Mouse (Mus musculus) kidney, adult 2 months (tissue): ENCODE data around the gene Senp7. TPM values are rescaled to one million over a fixed set of nuclear protein-coding genes. Genes with fewer than 3 reads are reported as not detected.
"Not testable (repeated sequence)": the region's sequence is repeated elsewhere in the genome, so short reads cannot be mapped to it uniquely, and the experiment has no call there.

ENCODE experiments used
- DNase-seq: peaks from one replicate; pipeline ENCODE4 v3.0.0; 2021
- H3K27ac ChIP-seq: fragments of 200-500 bp; 2 replicates; pipeline ENCODE4 v1.5.1; 2012; ENCODE audit warnings: low read depth, low read length, control low read depth, inconsistent platforms; ENCODE audit not compliant: insufficient read depth
- H3K27me3 ChIP-seq: fragments of 200-500 bp; replicated peaks from 2 replicates; pipeline ENCODE4 v1.6.1; 2012; ENCODE audit warnings: mild to moderate bottlenecking, moderate library complexity, low read length, inconsistent platforms; ENCODE audit not compliant: control insufficient read depth, insufficient read depth
- H3K36me3 ChIP-seq: fragments of 200-500 bp; 2 replicates; pipeline ENCODE4 v1.6.1; 2012; ENCODE audit warnings: mild to moderate bottlenecking, moderate library complexity, low read length, inconsistent platforms; ENCODE audit not compliant: control insufficient read depth, insufficient read depth
- H3K4me1 ChIP-seq: fragments of 200-500 bp; 2 replicates; pipeline ENCODE4 v1.6.1; 2011; ENCODE audit warnings: low read length; ENCODE audit not compliant: control insufficient read depth, insufficient read depth
- H3K4me3 ChIP-seq: fragments of 200-500 bp; 2 replicates; pipeline ENCODE4 v1.5.1; 2011; ENCODE audit warnings: mild to moderate bottlenecking, low read depth, low read length, control low read depth; ENCODE audit not compliant: insufficient read depth
- CTCF ChIP-seq: fragments of 200-500 bp; conservative IDR thresholded peaks from 2 replicates; pipeline ENCODE4 v1.5.1; 2011; ENCODE audit warnings: low read depth, mild to moderate bottlenecking, control low read depth, low read length, moderate library complexity, mixed read lengths; ENCODE audit not compliant: insufficient read depth, insufficient read length
- POLR2A ChIP-seq: fragments of 200-500 bp; IDR thresholded peaks from one replicate; pipeline ENCODE4 v1.6.1; 2011; ENCODE audit warnings: low read depth, low read length, control low read depth
- WGBS: fragments of 180-500 bp; shearing (Covaris S2); methylation state at CpG from one replicate; pipeline ENCODE4 v1.1.7; 2018; 5-methylcytosine and 5-hydroxymethylcytosine counted together
- polyA plus RNA-seq: library from polyadenylated mRNA; depleted of rRNA; stranded (reverse); fragments of >200 nt; gene quantifications from 2 replicates; pipeline ENCODE4 v1.2.3, GENCODE M21; 2012

The Senp7 gene
- polyA plus RNA-seq, 1 experiment = 3.1 TPM

DNA sequence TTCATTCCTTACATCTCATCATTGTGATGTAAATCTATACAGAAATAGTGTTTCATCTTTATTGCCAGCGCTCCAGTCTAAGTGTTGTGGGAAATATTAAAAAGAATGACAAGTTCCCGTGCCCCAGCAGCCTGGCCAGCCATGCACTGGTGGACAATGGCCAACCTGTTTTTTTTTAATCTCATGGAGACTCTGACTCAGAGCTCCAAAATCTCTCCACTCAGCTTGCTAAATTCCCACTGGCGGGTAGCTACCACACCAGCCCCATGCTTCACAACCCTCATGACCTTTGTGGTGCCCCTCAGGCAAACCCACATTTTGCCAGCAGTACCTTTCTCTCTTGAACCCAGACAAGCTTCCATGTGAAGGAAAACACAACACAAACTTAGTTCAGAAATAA lies 67.6 kb downstream of the Senp7 start:
- no peak overlapping the region for H3K4me3 ChIP-seq
- no peak overlapping the region for H3K27ac ChIP-seq
- WGBS = 84% methylated on average over 3 of the region's 3 CpGs
- H3K36me3 ChIP-seq = peaks cover 4% of the 10 kb centered on the region
- H3K4me1 ChIP-seq = no peaks in the 10 kb centered on the region
- no peaks in the 10 kb centered on the region for H3K27me3 ChIP-seq
- DNase-seq = no peak
- TF ChIP-seq POLR2A (no peak), CTCF (no peak)

- H3K27me3 ChIP-seq = no peaks in the 10 kb centered on the region
- H3K36me3 ChIP-seq = peaks cover 4% of the 10 kb centered on the region
- H3K4me1 ChIP-seq = no peaks in the 10 kb centered on the region
- 94% methylated on average over 5 of the region's 5 CpGs for WGBS
- no peak for TF ChIP-seq CTCF
- no peak for TF ChIP-seq POLR2A
- no peak overlapping the region for H3K27ac ChIP-seq
- no peak for DNase-seq
- no peak overlapping the region for H3K4me3 ChIP-seq
Observed at GRCm38 (mm10) chr16:56116155-56116554, 68.0 kb downstream of the Senp7 start.

DNA sequence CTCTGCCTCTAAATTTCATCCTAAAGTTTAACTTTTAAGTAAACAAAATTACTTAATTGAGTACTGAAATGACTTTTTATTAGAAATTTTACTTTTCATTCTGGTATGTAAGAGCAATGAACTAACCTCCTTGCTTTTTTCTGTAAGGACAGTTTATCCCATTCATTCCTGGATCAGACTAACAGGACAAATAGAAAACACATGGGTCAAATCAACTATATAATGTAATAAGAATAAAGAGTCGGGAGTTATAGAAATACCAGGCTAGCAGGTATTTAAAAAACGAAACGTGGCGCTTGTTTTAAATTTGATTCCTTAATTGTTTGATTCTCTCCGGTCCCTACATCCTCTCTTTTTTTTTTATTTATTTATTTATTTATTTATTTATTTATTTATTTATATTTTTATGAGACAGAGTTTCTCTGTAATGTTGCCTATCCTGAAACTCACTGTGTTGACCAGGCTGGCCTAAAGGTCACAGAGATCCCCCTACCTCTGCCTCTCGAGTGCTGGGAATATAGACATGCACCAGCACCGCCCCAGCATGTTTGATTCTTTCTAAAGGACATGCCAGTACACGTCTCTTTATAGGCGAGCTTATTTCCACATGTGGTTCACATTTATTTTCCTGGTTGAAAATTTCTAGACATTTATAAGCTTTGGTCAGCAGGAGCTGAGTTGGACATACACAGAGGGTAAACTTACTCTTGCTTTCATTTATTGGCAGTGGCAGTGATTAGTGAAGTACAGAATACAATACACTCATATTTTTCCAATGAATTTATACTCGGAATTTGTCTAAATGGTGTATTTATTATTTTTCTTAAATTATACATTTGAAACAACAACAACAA lies 69.4 kb downstream of the Senp7 start:
- Histone ChIP-seq H3K4me3 (no peak overlapping the region), H3K36me3 (peaks cover 2% of the 10 kb centered on the region; the same call in 1 of the 2 replicates), H3K27ac (no peak overlapping the region), H3K27me3 (no peaks in the 10 kb centered on the region), H3K4me1 (no peaks in the 10 kb centered on the region)
- TF ChIP-seq POLR2A (no peak), CTCF (no peak)
- DNase-seq = no peak
- 92% methylated on average over 10 of the region's 10 CpGs for WGBS

GRCm38 (mm10) chr16:56122517-56122916 lies 74.4 kb downstream of the Senp7 start:
- WGBS = 89% methylated on average over 5 of the region's 5 CpGs
- no peaks in the 10 kb centered on the region for H3K27me3 ChIP-seq
- H3K27ac ChIP-seq = no peak overlapping the region
- H3K36me3 ChIP-seq = peaks cover 3% of the 10 kb centered on the region; the same call in 1 of the 2 replicates
- no peak overlapping the region for H3K4me3 ChIP-seq
- H3K4me1 ChIP-seq = no peaks in the 10 kb centered on the region
- DNase-seq = no peak
- TF ChIP-seq CTCF = no peak
- TF ChIP-seq POLR2A = no peak

GRCm38 (mm10) chr16:56124045-56124444 lies 75.9 kb downstream of the Senp7 start:
- H3K4me1 ChIP-seq = no peaks in the 10 kb centered on the region
- DNase-seq = no peak
- TF ChIP-seq CTCF = no peak
- TF ChIP-seq POLR2A = no peak
- H3K27me3 ChIP-seq = no peaks in the 10 kb centered on the region
- H3K4me3 ChIP-seq = no peak overlapping the region
- WGBS = 93% methylated on average over 3 of the region's 3 CpGs
- H3K27ac ChIP-seq = no peak overlapping the region
- peaks cover 3% of the 10 kb centered on the region; the same call in 1 of the 2 replicates for H3K36me3 ChIP-seq

GRCm38 (mm10) chr16:56131666-56132065 lies 83.5 kb downstream of the Senp7 start:
- TF ChIP-seq POLR2A = no peak
- no peak for TF ChIP-seq CTCF
- Histone ChIP-seq H3K27me3 (no peaks in the 10 kb centered on the region), H3K4me3 (no peak overlapping the region), H3K27ac (no peak overlapping the region), H3K4me1 (no peaks in the 10 kb centered on the region), H3K36me3 (0 out of 2 replicates have a peak, but pooled peaks cover 2% of the 10 kb centered on the region)
- 26% methylated on average over 3 of the region's 3 CpGs for WGBS
- DNase-seq = peak; percentile 39

DNA sequence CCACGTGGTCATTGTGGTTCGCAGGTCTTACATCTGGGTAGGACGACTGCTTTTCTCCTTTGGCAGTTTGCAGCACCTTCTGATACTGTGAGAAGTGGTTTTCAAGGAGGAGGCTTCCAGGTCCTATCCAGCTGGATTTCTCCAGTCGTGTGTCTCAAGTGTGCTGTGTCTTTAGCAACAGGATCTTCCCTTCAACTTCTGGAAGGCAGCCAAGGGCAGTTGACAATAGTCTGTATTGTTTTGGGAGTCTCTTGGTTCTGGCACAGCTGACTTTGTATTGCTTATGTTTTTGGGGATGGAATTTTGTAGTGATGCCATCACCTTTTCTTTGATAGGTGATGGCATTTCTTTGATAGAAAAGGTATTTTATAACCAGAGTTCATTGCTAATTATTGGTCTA lies 86.0 kb downstream of the Senp7 start:
- no peak overlapping the region for H3K4me3 ChIP-seq
- peak; percentile 51 for DNase-seq
- no peaks in the 10 kb centered on the region for H3K27me3 ChIP-seq
- H3K27ac ChIP-seq = no peak overlapping the region
- no peaks in the 10 kb centered on the region for H3K36me3 ChIP-seq
- WGBS = 55% methylated on average over 4 of the region's 4 CpGs
- TF ChIP-seq CTCF (no peak), POLR2A (no peak)
- no peaks in the 10 kb centered on the region for H3K4me1 ChIP-seq

DNA sequence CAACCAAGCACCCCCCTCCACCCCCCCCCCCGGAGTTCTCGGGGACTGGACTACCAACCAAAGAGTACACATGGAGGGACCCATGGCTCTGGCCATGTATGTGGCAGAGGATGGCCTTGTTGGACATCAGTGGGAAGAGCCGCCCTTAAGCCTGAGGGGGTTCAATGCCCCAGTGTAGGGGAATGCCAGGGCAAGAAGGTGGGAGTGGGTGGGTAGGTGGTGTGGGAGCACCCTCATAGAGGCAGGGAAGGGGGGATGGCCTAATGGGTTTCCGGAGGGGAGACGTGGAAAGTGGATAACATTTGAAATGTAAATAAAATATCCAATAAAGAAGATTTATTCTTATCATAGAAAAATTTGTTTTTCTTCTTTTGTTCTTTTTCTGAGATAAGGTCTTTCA lies 89.5 kb downstream of the Senp7 start:
- DNase-seq, H3K27me3 ChIP-seq, H3K36me3 ChIP-seq, H3K4me3 ChIP-seq, H3K4me1 ChIP-seq, H3K27ac ChIP-seq: not testable (repeated sequence)
- WGBS = 96% methylated on average over 5 of the region's 5 CpGs
